Comparison of ENCODE assay signal across 33 mouse cellular contexts in genomic region chr16:76554846-76555245, GRCm38 (mm10).
DNase-seq lines count a peak whose midpoint lies in the region; ATAC-seq and TF ChIP-seq lines count a peak whose summit lies in the region.
"Had no signal": no experiment of that assay in that cellular context is flagged by ENCODE, and none has a peak within 500 bp of the region (broad histone marks: within the 10 kb centered on the region; RNA-seq: fewer than 3 reads in every experiment).

No protein-coding gene starts in this region.

- no peak for ATAC-seq in intestine, postnatal 0 days
- ATAC-seq in intestine, embryonic 15.5 days: no peak
- ATAC-seq in common myeloid progenitor, adult 5-6 weeks (replicated peaks; ENCODE audit: low read depth, poor library complexity, severe bottlenecking): 0 out of 2 replicates have a peak, but pooled peaks have one; percentile 29
- ATAC-seq: forebrain, embryonic 14.5 days; hindbrain, postnatal 0 days; midbrain, embryonic 13.5 days had no signal

- 71% methylated on average over 4 of the region's 4 CpGs for WGBS in intestine, postnatal 0 days
- 75% methylated on average over 4 of the region's 4 CpGs for WGBS in intestine, embryonic 15.5 days

- H3K4me3 ChIP-seq in intestine, postnatal 0 days (ENCODE audit: low read depth, low read length): no peak overlapping the region
- H3K4me3 ChIP-seq in intestine, embryonic 15.5 days (replicated peaks): no peak overlapping the region
- H3K4me3 ChIP-seq: embryonic facial prominence, embryonic 12.5 days; heart, embryonic 13.5 days; hindbrain, embryonic 12.5 days; kidney, embryonic 15.5 days; left cerebral cortex, adult 2 months; limb, embryonic 12.5 days; liver, embryonic 15.5 days; megakaryocyte, embryonic 14.5 days; midbrain, embryonic 13.5 days; stomach, embryonic 15.5 days had no signal

- H3K9me3 ChIP-seq in intestine, postnatal 0 days (ENCODE audit: control insufficient read depth): no peaks in the 10 kb centered on the region
- H3K9me3 ChIP-seq in intestine, embryonic 15.5 days: no peaks in the 10 kb centered on the region
- H3K9me3 ChIP-seq: embryonic facial prominence, embryonic 12.5 days; G1E; hindbrain, embryonic 12.5 days; kidney, embryonic 15.5 days; limb, embryonic 12.5 days; liver, embryonic 15.5 days; megakaryocyte, embryonic 14.5 days; midbrain, embryonic 13.5 days; stomach, embryonic 15.5 days had no signal

- H3K4me2 ChIP-seq in intestine, postnatal 0 days (replicated peaks; ENCODE audit: low read depth): no peak overlapping the region
- H3K4me2 ChIP-seq in intestine, embryonic 15.5 days (replicated peaks): no peak overlapping the region
- H3K4me2 ChIP-seq: embryonic facial prominence, embryonic 12.5 days; heart, embryonic 13.5 days; hindbrain, embryonic 12.5 days; kidney, embryonic 15.5 days; limb, embryonic 12.5 days; liver, embryonic 15.5 days; lung, embryonic 14.5 days; midbrain, embryonic 13.5 days; stomach, embryonic 15.5 days had no signal

- DNase-seq in CD4-positive, CD25-positive, alpha-beta regulatory T cell, adult 2 months (ENCODE audit: low read depth, low spot score): peak; percentile 49
- peak; percentile 32 for DNase-seq in naive thymus-derived CD4-positive, alpha-beta T cell, adult 2 months (ENCODE audit: low read depth)
- no peak for DNase-seq in adrenal gland, adult (ENCODE audit: inconsistent age in 2 of 2, low spot score in 1 of 2)
- no peak for DNase-seq in right cerebral cortex, adult 18-20 months
- DNase-seq in frontal cortex, postnatal 10 days (ENCODE audit: low spot score in 2 of 2): no peak
- DNase-seq: adrenal gland, postnatal 10 days; cerebellum, adult 11 months; cerebellum, adult 9-10 months; cerebellum, postnatal 36 days; embryo, embryonic 11 days; gastrocnemius, postnatal 25 days; heart, adult 11 months; heart, postnatal 14 days; kidney, adult 18-20 months; kidney, postnatal 25 days; lung, embryonic 14.5 days; right cerebral cortex, postnatal 25 days had no signal

- peak; percentile 48 for TF ChIP-seq CTCF in intestine, postnatal 0 days (IDR thresholded peaks at IDR 0.05; ENCODE audit: low read depth)

- H3K4me1 ChIP-seq in intestine, postnatal 0 days (replicated peaks; ENCODE audit: control insufficient read depth, insufficient read depth, low read length): no peaks in the 10 kb centered on the region
- no peaks in the 10 kb centered on the region for H3K4me1 ChIP-seq in intestine, embryonic 15.5 days (replicated peaks)
- H3K4me1 ChIP-seq: embryonic facial prominence, embryonic 12.5 days; heart, embryonic 13.5 days; hindbrain, embryonic 12.5 days; kidney, embryonic 15.5 days; limb, embryonic 12.5 days; liver, embryonic 15.5 days; midbrain, embryonic 13.5 days; stomach, embryonic 15.5 days had no signal

- H3K27ac ChIP-seq in intestine, postnatal 0 days (ENCODE audit: low read depth, low read length): no peak overlapping the region
- no peak overlapping the region for H3K27ac ChIP-seq in intestine, embryonic 15.5 days
- H3K27ac ChIP-seq: embryonic facial prominence, embryonic 12.5 days; heart, embryonic 13.5 days; hindbrain, embryonic 12.5 days; hindbrain, postnatal 0 days; kidney, embryonic 15.5 days; left cerebral cortex, adult 2 months; limb, embryonic 12.5 days; liver, embryonic 15.5 days; midbrain, embryonic 13.5 days; stomach, embryonic 15.5 days had no signal

- H3K27me3 ChIP-seq in intestine, postnatal 0 days (replicated peaks; ENCODE audit: control insufficient read depth, insufficient read depth, low read length): no peaks in the 10 kb centered on the region
- no peaks in the 10 kb centered on the region for H3K27me3 ChIP-seq in intestine, embryonic 15.5 days (replicated peaks)
- H3K27me3 ChIP-seq: embryonic facial prominence, embryonic 12.5 days; heart, embryonic 13.5 days; hindbrain, embryonic 12.5 days; kidney, embryonic 15.5 days; limb, embryonic 12.5 days; liver, embryonic 15.5 days; megakaryocyte, embryonic 14.5 days; midbrain, embryonic 13.5 days; stomach, embryonic 15.5 days had no signal

- H3K36me3 ChIP-seq in intestine, postnatal 0 days (ENCODE audit: control insufficient read depth, insufficient read depth): no peaks in the 10 kb centered on the region
- no peaks in the 10 kb centered on the region for H3K36me3 ChIP-seq in intestine, embryonic 15.5 days
- H3K36me3 ChIP-seq: embryonic facial prominence, embryonic 12.5 days; G1E; heart, embryonic 13.5 days; hindbrain, embryonic 12.5 days; kidney, embryonic 15.5 days; limb, embryonic 12.5 days; liver, embryonic 15.5 days; midbrain, embryonic 13.5 days; stomach, embryonic 15.5 days had no signal

- no peak overlapping the region for H3K9ac ChIP-seq in intestine, postnatal 0 days (ENCODE audit: low read depth, low read length)
- no peak overlapping the region for H3K9ac ChIP-seq in intestine, embryonic 15.5 days
- H3K9ac ChIP-seq: embryonic facial prominence, embryonic 12.5 days; heart, embryonic 13.5 days; hindbrain, embryonic 12.5 days; kidney, embryonic 15.5 days; limb, embryonic 12.5 days; liver, embryonic 15.5 days; lung, embryonic 14.5 days; midbrain, embryonic 13.5 days; stomach, embryonic 15.5 days had no signal

Comparison
In these comparisons a context has a peak if more than half of its experiments do, and no peak if none do; other contexts are left out.
1. DNase-seq: peak in CD4-positive, CD25-positive, alpha-beta regulatory T cell, adult 2 months (single experiment) and naive thymus-derived CD4-positive, alpha-beta T cell, adult 2 months (single experiment); none in adrenal gland, adult (0 of 2), right cerebral cortex, adult 18-20 months (single experiment) and frontal cortex, postnatal 10 days (0 of 2).